Mouse (Mus musculus) gastrocnemius, postnatal 4 days (tissue): ENCODE measurements at regions not wholly inside any gene's neighbourhood (a gene's known extent, or its start where the extent isn't known, plus 50 kb on each side); places are given as distances from the start of the nearest gene placed in this dataset.
"Not testable (repeated sequence)": the region's sequence is repeated elsewhere in the genome, so short reads cannot be mapped to it uniquely, and the experiment has no call there.

Experiments used
- DNase-seq, 2 experiments: peaks; one replicate each; pipeline ENCODE4 v3.0.0; 2021 to 2022; ENCODE audit warnings: low spot score in 2 of 2, mixed read lengths in 2 of 2

DNA sequence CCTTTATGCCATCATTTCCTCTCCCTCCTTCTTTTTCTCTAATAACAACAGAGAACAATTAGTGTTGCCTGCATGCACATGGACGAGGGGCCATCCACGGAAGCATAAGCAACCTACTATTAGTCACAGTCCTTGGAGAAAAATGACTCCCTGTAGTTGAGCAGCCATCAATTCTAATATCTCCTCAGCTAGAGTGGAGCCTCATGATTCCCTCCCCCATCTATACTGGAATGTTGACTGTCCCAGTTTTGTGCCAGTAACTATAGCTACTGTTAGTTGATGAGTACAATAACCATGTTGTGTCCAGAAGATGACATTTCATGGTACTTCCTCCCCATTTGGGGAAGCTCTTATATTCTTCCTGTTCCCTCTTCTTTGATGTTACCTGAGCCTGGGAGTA, 64.3 kb upstream of the Rtn4 start:
- no peak for DNase-seq

DNA sequence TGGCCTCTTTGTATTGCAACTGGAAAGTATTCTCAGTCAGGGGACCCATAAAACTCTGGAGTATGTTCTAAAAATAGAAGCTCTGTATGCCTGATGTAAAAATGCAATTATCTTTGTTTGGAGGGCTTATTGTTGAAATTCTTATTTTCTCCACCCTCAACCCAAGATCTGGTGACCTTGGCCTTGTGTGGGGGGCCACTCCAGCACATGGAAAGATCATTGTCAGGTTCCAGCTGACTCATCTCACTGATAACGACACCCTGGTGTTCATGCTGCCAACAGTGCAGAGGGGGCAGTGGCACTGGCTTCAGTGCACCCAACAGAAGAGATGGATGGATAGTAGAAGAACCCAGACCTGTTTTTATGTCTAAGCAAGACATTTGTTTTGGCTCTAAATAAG, 60.3 kb upstream of the Rtn4 start:
- DNase-seq, result no peak

DNA sequence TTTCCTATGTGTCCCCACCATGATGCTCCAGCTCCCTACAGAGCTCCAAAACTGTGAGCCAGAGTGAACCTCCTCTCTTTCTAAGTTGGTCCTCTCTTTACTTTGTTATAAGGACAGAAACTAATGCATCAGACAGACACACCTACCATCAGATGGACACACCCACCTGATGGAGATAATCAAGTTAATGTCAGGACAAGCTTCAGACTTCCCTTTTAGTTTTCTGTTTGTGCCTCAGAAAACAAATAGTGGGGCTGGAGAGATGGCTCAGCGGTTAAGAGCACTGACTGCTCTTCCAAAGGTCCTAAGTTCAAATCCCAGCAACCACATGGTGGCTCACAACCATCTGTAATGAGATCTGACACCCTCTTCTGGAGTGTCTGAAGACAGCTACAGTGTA, 59.5 kb upstream of the Rtn4 start:
- not testable (repeated sequence) for DNase-seq

DNA sequence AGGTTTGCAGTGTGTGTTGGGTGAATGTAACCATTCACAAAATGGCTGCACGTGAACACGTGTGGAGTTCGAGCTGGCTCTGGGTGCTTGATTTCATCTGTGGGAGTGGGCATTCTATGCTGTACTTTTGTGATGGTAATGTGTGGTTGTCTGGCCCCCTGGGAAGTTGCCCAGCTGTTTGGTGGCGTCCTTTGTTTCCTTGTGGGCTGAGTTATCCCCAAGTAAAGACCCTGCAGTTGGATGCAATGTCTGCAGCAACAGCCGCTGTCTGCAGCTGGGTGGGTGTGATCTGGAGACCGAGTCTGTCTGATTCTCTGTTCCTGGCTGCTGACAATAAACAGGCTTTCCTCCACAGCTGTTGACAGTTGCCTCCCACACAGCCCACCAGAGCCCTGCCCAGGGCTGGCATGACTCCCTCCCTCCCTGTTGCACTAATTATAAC, 56.0 kb upstream of the Rtn4 start:
- DNase-seq, result peak in 1 of 2 experiments; percentile 37

DNA sequence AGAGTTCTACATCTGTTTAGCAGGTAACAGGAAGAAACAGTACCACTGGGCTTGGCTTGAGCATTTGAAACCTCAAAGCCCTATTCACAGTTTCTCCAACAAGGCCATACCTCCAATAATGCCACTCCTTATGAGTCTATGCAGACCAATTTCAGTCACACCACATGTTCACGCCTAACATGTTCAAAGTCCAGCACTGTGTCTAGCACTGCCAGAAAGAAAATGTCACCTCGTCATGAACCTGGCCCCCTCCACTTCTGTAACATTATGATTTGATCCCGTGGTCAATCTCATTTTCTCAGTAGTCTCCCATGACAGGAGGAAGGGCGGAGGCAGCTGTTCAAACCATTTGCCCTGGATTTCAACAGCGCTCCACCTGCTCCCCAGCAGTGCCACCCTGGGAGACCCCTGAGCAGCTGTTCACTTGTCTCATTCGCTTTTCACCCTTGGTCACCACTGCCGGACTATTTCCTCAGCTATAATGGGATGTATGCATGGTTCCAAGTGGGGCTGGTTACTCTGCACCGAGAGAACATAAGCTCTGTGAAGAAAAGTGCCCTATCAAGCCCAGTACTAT, 54.6 kb upstream of the Rtn4 start:
- DNase-seq, result peak in 1 of 2 experiments; percentile 31

DNA sequence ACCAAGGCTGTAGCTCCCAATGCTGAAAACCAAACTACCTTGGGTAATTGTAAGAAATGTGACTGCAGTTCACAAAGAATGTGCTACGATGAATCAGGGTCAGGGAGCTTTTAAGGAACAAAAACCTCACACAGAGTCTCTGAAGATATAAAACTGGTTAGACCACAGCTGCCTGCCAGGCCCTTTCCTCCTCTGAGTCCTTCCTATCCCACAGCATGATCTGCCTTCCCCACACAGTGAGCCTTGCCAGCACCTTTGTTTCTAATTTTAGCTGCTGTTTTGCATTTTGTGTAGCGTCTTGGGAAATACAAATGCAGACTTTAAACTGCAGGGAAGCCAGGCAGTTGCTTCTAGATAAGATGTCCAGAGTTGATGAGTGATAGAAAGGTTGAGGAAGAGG, 53.9 kb upstream of the Rtn4 start:
- DNase-seq, result no peak
